Mouse (Mus musculus) layer of hippocampus, adult 9-10 months (tissue): ENCODE results near the gene Dhfr.
"Not testable (repeated sequence)": the region's sequence is repeated elsewhere in the genome, so short reads cannot be mapped to it uniquely, and the experiment has no call there.

Source experiments
- DNase-seq: peaks from one replicate; pipeline ENCODE4 v3.0.0; 2022; ENCODE audit warnings: low spot score

Dhfr gene

GRCm38 (mm10) chr13:92354456-92355271 lies at the start of gene Dhfr, which contains the start of gene Msh3:
Gene Dhfr (plus strand): TSS chr13:92354726.
Gene Msh3 (minus strand): TSS chr13:92355003.
- peak; percentile 94 for DNase-seq

GRCm38 (mm10) chr13:92305680-92306079 lies 48.8 kb upstream of the Dhfr start, which contains the start of gene Gm20379:
Gene Gm20379 (plus strand): TSS chr13:92305980.
- DNase-seq, result no peak

GRCm38 (mm10) chr13:92314613-92315012 lies 39.9 kb upstream of the Dhfr start:
- no peak for DNase-seq

GRCm38 (mm10) chr13:92320770-92321169 lies 33.8 kb upstream of the Dhfr start:
- no peak for DNase-seq

GRCm38 (mm10) chr13:92326030-92326429 lies 28.5 kb upstream of the Dhfr start:
- no peak for DNase-seq

GRCm38 (mm10) chr13:92328000-92328399 lies 26.5 kb upstream of the Dhfr start:
- DNase-seq, result no peak

GRCm38 (mm10) chr13:92330621-92331020 lies 23.9 kb upstream of the Dhfr start:
- no peak for DNase-seq

- no peak for DNase-seq
These were observed 22.2 kb upstream of the Dhfr start for GRCm38 (mm10) chr13:92332103-92332879.

- DNase-seq, result no peak
These were observed 17.7 kb upstream of the Dhfr start for GRCm38 (mm10) chr13:92336857-92337256.

- no peak for DNase-seq
These were observed 16.6 kb upstream of the Dhfr start for GRCm38 (mm10) chr13:92337773-92338462.

GRCm38 (mm10) chr13:92339787-92340186 lies 14.7 kb upstream of the Dhfr start:
- no peak for DNase-seq

- DNase-seq, result no peak
These were observed 10.5 kb upstream of the Dhfr start for GRCm38 (mm10) chr13:92344033-92344432.

- no peak for DNase-seq
These were observed 8.2 kb upstream of the Dhfr start for GRCm38 (mm10) chr13:92346338-92346737.

- no peak for DNase-seq
These were observed 3.4 kb upstream of the Dhfr start for GRCm38 (mm10) chr13:92351100-92351499.

- no peak for DNase-seq
These were observed 570 bp upstream of the Dhfr start for GRCm38 (mm10) chr13:92353956-92354355.

GRCm38 (mm10) chr13:92355272-92355643 lies 732 bp downstream of the Dhfr start:
- no peak for DNase-seq

- DNase-seq, result no peak
These were observed 1.9 kb downstream of the Dhfr start for GRCm38 (mm10) chr13:92356376-92356775.

GRCm38 (mm10) chr13:92357644-92358043 lies 3.1 kb downstream of the Dhfr start:
- DNase-seq, result no peak

- no peak for DNase-seq
These were observed 7.1 kb downstream of the Dhfr start for GRCm38 (mm10) chr13:92361609-92362008.

GRCm38 (mm10) chr13:92365312-92365711 lies 10.8 kb downstream of the Dhfr start:
- DNase-seq, result no peak

GRCm38 (mm10) chr13:92370811-92371210 lies 16.3 kb downstream of the Dhfr start:
- DNase-seq, result no peak

GRCm38 (mm10) chr13:92371466-92371865 lies 16.9 kb downstream of the Dhfr start:
- not testable (repeated sequence) for DNase-seq
